Mouse (Mus musculus) right cerebral cortex, postnatal 10 days (tissue): ENCODE data around the gene Pde10a.

ENCODE experiments used
- DNase-seq, 2 experiments: peaks; one replicate each; pipeline ENCODE4 v3.0.0; 2021; ENCODE audit warnings: low spot score in 2 of 2

Pde10a gene

DNA sequence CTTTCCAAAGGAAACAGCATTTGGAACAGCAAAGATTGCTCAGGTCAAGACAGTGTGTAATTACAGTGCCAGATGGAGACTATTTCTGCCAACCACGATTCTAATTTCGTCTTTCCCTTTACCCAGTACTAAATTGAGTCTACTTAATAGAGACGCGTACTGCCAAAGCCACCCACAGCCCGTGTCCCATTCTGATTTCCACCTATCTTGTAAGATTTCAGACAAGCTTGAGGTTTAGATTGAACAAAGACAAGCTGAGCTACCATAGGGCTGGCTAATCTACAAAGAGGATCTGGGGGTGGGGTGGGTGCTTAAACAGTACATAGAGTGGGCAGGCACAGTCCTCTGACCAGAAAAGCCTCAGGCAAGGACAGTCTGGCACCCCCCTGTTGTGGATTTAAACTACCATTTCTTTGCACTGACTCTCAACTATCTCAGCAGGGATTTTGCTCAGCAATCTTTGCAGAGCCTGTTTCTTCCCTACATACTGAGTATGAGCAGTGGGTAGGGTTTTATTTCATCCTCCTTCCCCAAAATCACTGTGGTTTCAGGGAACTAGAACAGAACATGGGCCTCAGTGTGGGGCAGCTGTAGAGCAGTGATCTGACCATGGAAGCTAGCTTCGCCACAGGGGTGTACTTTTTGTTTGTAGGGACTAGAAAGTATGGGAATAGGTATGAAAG, 507.3 kb downstream of the Pde10a start:
- DNase-seq = peak; percentile 36 to 41

GRCm38 (mm10) chr17:9033511-9033910, 508.3 kb downstream of the Pde10a start:
- DNase-seq = no peak

GRCm38 (mm10) chr17:9035561-9036348, 510.6 kb downstream of the Pde10a start:
- DNase-seq = no peak
